Mouse (Mus musculus): Measurements from ENCODE around the gene Sfrp2. TPM values are rescaled to one million over a fixed set of nuclear protein-coding genes. Genes with fewer than 3 reads are reported as not detected.

The Sfrp2 gene
- total and polyA plus RNA-seq, 3 experiments: 0.17 to 0.23 (median 0.17) TPM

- in situ Hi-C loops (cut with MboI; ENCODE audit: low pct_ligation_motif_present, low pct_unique_long_range_greater_than_20kb, low sequenced_read_pairs) (loop anchor here (25.0 kb wide), 1 partner anchor 464 kb away; no protein-coding TSS in a partner anchor), dilution Hi-C loops (cut with MboI; ENCODE audit: extremely low pct_ligation_motif_present, extremely low pct_unique_long_range_greater_than_20kb, low sequenced_read_pairs) (no loop called here)
- Histone ChIP-seq H3K27ac (ENCODE audit: insufficient read depth, low read depth) (no peak overlapping the region), H3K36me3 (replicated peaks in 1 of 2; ENCODE audit: control insufficient read depth in 1 of 2, insufficient read depth in 1 of 2, low read length in 1 of 2) (no peaks in the 10 kb centered on the region), H3K9me3 (replicated peaks; ENCODE audit: low read length) (peaks cover 2% of the 10 kb centered on the region), H3K4me3 (replicated peaks in 1 of 3; ENCODE audit: low read depth in 2 of 3, low read length in 2 of 3, poor library complexity in 1 of 3) (no peak overlapping the region), H3K4me1 (ENCODE audit: control insufficient read depth in 1 of 2, insufficient read depth in 2 of 2) (peaks cover 6 to 10% of the 10 kb centered on the region in 2 experiments; a peak in 3 of 4 replicates), H3K27me3 (replicated peaks) (no peaks in the 10 kb centered on the region), H3K4me2 (ENCODE audit: insufficient read depth, low read depth, poor library complexity, severe bottlenecking) (no peak overlapping the region), H3K9ac (ENCODE audit: insufficient read depth, low read depth) (no peak overlapping the region), H3K79me2 (replicated peaks; ENCODE audit: control insufficient read depth, extremely low read depth, insufficient read depth, poor library complexity, severe bottlenecking) (no peaks in the 10 kb centered on the region)
- no peak for TF ChIP-seq ZNF384 (IDR thresholded peaks at IDR 0.05; ENCODE audit: low read depth, low read length)
- no peak for TF ChIP-seq RCOR1 (conservative IDR thresholded peaks at IDR 0.05; ENCODE audit: low read depth, low read length)
- TF ChIP-seq TBP (conservative IDR thresholded peaks at IDR 0.05; ENCODE audit: low read depth, low read length): no peak
- TF ChIP-seq SMC3 (IDR thresholded peaks at IDR 0.05; ENCODE audit: low read depth, low read length): peak; percentile 45
- no peak for TF ChIP-seq NELFE (IDR thresholded peaks at IDR 0.05; ENCODE audit: low read depth, low read length)
- no peak for TF ChIP-seq KAT2A (IDR thresholded peaks at IDR 0.05; ENCODE audit: insufficient replicate concordance, low read length)
- TF ChIP-seq MAX (IDR thresholded peaks at IDR 0.05; ENCODE audit: low read length): no peak
- no peak for TF ChIP-seq ZC3H11A (IDR thresholded peaks at IDR 0.05; ENCODE audit: low read depth, low read length)
- no peak for TF ChIP-seq CHD1 (IDR thresholded peaks at IDR 0.05; ENCODE audit: low read depth, low read length)
- peak; percentile 17 to 56; a peak in 2 of 4 replicates for TF ChIP-seq CTCF (conservative IDR thresholded peaks at IDR 0.05 in 1 of 2, IDR thresholded peaks at IDR 0.05 in 1 of 2; ENCODE audit: low read depth in 2 of 2, low read length in 2 of 2)
- no peak for TF ChIP-seq ELF1 (IDR thresholded peaks at IDR 0.05; ENCODE audit: low read depth, low read length)
- no peak for TF ChIP-seq SIN3A (IDR thresholded peaks at IDR 0.05; ENCODE audit: low read length)
- TF ChIP-seq MEF2A (IDR thresholded peaks at IDR 0.05; ENCODE audit: borderline replicate concordance, low read depth, low read length): no peak
- TF ChIP-seq ZKSCAN1 (IDR thresholded peaks at IDR 0.05; ENCODE audit: borderline replicate concordance, low read depth, low read length): no peak
- peak; percentile 81 for TF ChIP-seq MYC (IDR thresholded peaks at IDR 0.05; ENCODE audit: low read depth, low read length)
- TF ChIP-seq USF2 (conservative IDR thresholded peaks at IDR 0.05; ENCODE audit: low read depth, low read length): no peak
- no peak for TF ChIP-seq NRF1 (IDR thresholded peaks at IDR 0.05; ENCODE audit: low read depth, low read length)
- TF ChIP-seq JUND (conservative IDR thresholded peaks at IDR 0.05; ENCODE audit: low read depth, low read length): no peak
- TF ChIP-seq IRF4 (IDR thresholded peaks at IDR 0.05; ENCODE audit: low read depth, low read length): no peak
- no peak for TF ChIP-seq E2F4 (IDR thresholded peaks at IDR 0.05; ENCODE audit: insufficient replicate concordance, low read depth, low read length)
- TF ChIP-seq HCFC1 (IDR thresholded peaks at IDR 0.05; ENCODE audit: low read depth, low read length): no peak
- no peak for TF ChIP-seq ZMIZ1 (IDR thresholded peaks at IDR 0.05; ENCODE audit: low read depth, low read length)
- TF ChIP-seq CHD2 (IDR thresholded peaks at IDR 0.05; ENCODE audit: low read length): no peak
- TF ChIP-seq POLR2A (IDR thresholded peaks at IDR 0.05; ENCODE audit: low read depth, low read length): no peak
- TF ChIP-seq MAFK (IDR thresholded peaks at IDR 0.05; ENCODE audit: insufficient replicate concordance, low read length): no peak
- TF ChIP-seq RAD21 (IDR thresholded peaks at IDR 0.05; ENCODE audit: low read depth, low read length): peak; percentile 52
- no peak for TF ChIP-seq MXI1 (IDR thresholded peaks at IDR 0.05; ENCODE audit: low read depth, low read length)
- TF ChIP-seq MAZ (IDR thresholded peaks at IDR 0.05; ENCODE audit: low read depth, low read length): no peak
- no peak for TF ChIP-seq UBTF (IDR thresholded peaks at IDR 0.05; ENCODE audit: low read depth, low read length)
- no peak for TF ChIP-seq JUN (IDR thresholded peaks at IDR 0.05; ENCODE audit: insufficient read depth, low read depth, low read length)
- no peak for DNase-seq (ENCODE audit: extremely low read depth)
These were observed 14.5 kb upstream of the Sfrp2 start for GRCm38 (mm10) chr3:83751625-83752024.
